Mouse (Mus musculus): ENCODE measurements at regions not wholly inside any gene's neighbourhood (a gene's known extent, or its start where the extent isn't known, plus 50 kb on each side); places are given as distances from the start of the nearest gene placed in this dataset.

DNA sequence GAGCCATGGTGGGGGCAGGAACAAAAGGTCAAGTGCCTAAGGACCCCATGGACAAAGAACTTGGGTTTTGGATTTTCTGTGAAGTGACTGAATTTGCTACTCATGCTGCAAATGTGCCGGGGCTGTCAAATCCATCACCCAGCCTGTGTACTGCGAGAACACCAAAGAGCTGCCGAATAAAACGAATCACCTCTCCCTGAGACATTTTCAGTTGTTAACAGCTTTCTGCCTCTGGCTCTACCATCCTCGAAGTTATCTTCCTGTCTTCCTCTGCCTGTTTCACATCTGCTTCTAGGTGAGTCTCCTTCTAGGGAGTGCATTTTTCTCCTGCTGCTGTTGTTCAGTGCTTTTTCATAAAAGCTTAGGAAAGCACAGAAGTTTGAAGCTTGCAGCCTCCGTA lies 283.3 kb upstream of the Gm21798 start:
- no peak overlapping the region for H3K4me3 ChIP-seq (ENCODE audit: low read depth, low read length)
- H3K9me3 ChIP-seq (ENCODE audit: control insufficient read depth): no peaks in the 10 kb centered on the region
- no peaks in the 10 kb centered on the region for H3K27me3 ChIP-seq (replicated peaks; ENCODE audit: control insufficient read depth, insufficient read depth, low read length)
- H3K27ac ChIP-seq (ENCODE audit: low read depth, low read length): no peak overlapping the region
- no peaks in the 10 kb centered on the region for H3K36me3 ChIP-seq (ENCODE audit: control insufficient read depth, insufficient read depth)
- WGBS: 62% methylated on average over 6 of the region's 6 CpGs
- no peaks in the 10 kb centered on the region; the same call in 1 of the 2 replicates for H3K4me1 ChIP-seq (replicated peaks; ENCODE audit: control insufficient read depth, insufficient read depth, low read length)
- no peak for TF ChIP-seq CTCF (IDR thresholded peaks at IDR 0.05; ENCODE audit: low read depth)
- ATAC-seq: no peak
- H3K9ac ChIP-seq (ENCODE audit: low read depth, low read length): no peak overlapping the region
- no peak overlapping the region for H3K4me2 ChIP-seq (replicated peaks; ENCODE audit: low read depth)

DNA sequence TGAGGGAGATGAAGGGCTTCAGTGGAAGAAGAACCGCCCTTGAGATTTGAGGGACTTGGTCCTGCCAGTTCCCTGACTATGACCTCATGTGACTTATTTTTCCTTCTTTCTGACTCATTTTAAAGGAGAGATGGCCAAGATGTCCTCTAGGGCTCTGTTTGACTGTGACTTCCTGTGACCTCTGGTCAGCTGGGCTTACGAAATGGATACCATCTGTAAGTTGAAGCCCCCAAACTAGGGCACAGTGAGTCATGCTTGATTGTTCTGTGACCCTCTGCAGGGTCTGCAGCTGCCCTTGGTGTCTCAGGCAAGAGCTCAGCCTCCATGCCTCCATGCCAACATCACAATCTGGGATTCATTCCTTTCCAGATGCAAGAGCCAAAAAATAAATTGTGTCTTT lies 282.3 kb upstream of the Gm21798 start:
- Histone ChIP-seq H3K4me1 (replicated peaks; ENCODE audit: control insufficient read depth, insufficient read depth, low read length) (no peaks in the 10 kb centered on the region; the same call in 1 of the 2 replicates), H3K36me3 (ENCODE audit: control insufficient read depth, insufficient read depth) (no peaks in the 10 kb centered on the region), H3K27me3 (replicated peaks; ENCODE audit: control insufficient read depth, insufficient read depth, low read length) (no peaks in the 10 kb centered on the region), H3K27ac (ENCODE audit: low read depth, low read length) (no peak overlapping the region), H3K9ac (ENCODE audit: low read depth, low read length) (no peak overlapping the region), H3K4me3 (ENCODE audit: low read depth, low read length) (no peak overlapping the region), H3K9me3 (ENCODE audit: control insufficient read depth) (no peaks in the 10 kb centered on the region), H3K4me2 (replicated peaks; ENCODE audit: low read depth) (no peak overlapping the region)
- TF ChIP-seq CTCF (IDR thresholded peaks at IDR 0.05; ENCODE audit: low read depth): no peak
- 62% methylated on average over 2 of the region's 2 CpGs for WGBS
- ATAC-seq: no peak

DNA sequence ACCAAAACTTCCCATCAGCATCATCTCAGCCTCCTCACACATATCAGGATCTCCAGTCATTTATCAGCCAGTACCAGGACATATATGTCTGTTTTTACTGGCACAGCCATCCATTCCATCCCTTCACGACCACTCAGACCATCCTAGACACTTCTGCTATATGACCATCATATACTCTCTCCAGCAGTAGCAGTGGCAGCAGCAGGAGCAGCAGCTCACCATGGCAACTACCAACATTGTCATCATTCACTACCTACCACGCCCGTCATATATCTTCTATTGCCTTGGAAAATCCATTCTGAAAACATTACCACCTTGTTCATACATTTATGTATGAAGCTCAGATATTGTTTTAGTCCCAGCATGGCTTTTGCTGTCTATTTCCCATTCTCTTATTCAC lies 276.1 kb upstream of the Gm21798 start:
- no peak overlapping the region for H3K4me2 ChIP-seq (replicated peaks; ENCODE audit: low read depth)
- ATAC-seq: no peak
- H3K4me3 ChIP-seq (ENCODE audit: low read depth, low read length): no peak overlapping the region
- no peak overlapping the region for H3K9ac ChIP-seq (ENCODE audit: low read depth, low read length)
- no peaks in the 10 kb centered on the region for H3K4me1 ChIP-seq (replicated peaks; ENCODE audit: control insufficient read depth, insufficient read depth, low read length)
- no peak for TF ChIP-seq CTCF (IDR thresholded peaks at IDR 0.05; ENCODE audit: low read depth)
- WGBS: 70% methylated on average over 3 of the region's 3 CpGs
- H3K9me3 ChIP-seq (ENCODE audit: control insufficient read depth): no peaks in the 10 kb centered on the region
- H3K27me3 ChIP-seq (replicated peaks; ENCODE audit: control insufficient read depth, insufficient read depth, low read length): no peaks in the 10 kb centered on the region
- H3K36me3 ChIP-seq (ENCODE audit: control insufficient read depth, insufficient read depth): no peaks in the 10 kb centered on the region
- H3K27ac ChIP-seq (ENCODE audit: low read depth, low read length): no peak overlapping the region

DNA sequence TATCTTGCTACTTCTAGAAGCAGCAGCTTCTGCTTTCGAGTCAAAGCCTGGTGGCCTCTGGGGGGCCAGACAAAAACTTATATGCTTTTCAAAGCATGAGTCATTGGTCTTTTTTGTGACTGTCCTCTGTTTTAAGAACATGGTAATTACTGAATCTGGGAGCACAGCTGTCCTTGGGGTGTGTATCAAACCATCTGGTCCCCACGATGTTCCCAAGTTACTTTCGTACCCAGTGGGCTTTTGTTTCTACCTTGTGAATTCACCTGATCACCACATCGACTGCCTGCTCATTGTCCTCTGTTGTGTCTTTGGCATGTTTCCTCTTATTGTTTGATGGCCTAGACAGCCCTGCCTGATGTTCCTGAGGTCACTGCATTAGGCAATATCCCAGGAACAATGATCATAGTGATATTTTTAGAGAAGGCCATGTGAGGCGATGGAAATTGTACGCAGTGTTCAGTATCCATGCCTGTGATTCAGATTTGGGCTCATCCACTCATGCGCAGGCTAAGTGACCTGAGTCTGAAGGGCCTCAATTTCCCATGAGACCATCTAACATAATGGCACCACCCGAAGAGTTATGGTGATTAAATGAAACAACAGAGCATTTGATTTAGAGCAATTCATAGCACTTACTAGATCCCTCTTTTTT lies 275.1 kb upstream of the Gm21798 start:
- Histone ChIP-seq H3K4me3 (ENCODE audit: low read depth, low read length) (no peak overlapping the region), H3K9ac (ENCODE audit: low read depth, low read length) (no peak overlapping the region), H3K36me3 (ENCODE audit: control insufficient read depth, insufficient read depth) (no peaks in the 10 kb centered on the region), H3K4me1 (replicated peaks; ENCODE audit: control insufficient read depth, insufficient read depth, low read length) (no peaks in the 10 kb centered on the region), H3K27me3 (replicated peaks; ENCODE audit: control insufficient read depth, insufficient read depth, low read length) (no peaks in the 10 kb centered on the region), H3K4me2 (replicated peaks; ENCODE audit: low read depth) (no peak overlapping the region), H3K27ac (ENCODE audit: low read depth, low read length) (no peak overlapping the region), H3K9me3 (ENCODE audit: control insufficient read depth) (no peaks in the 10 kb centered on the region)
- no peak for ATAC-seq
- WGBS: 81% methylated on average over 8 of the region's 8 CpGs
- no peak for TF ChIP-seq CTCF (IDR thresholded peaks at IDR 0.05; ENCODE audit: low read depth)

DNA sequence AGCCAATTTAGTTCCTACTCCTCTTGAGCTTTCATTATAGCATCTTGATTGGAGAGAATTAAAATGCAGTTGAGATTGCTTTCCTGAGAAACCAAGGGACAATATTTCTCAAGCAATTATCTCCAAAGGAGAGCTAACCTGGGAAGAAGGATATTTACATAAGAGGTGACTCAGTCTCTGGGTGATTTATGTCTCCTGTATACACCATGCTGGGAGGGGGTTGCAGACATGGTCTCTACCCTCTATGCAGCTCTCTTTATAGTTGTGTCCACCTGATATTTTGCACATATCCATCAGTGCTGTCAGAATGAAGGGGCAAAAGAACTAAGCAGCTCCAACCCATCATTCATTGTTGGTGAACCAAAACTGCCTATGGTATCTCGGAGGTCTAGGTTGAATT lies 274.6 kb upstream of the Gm21798 start:
- ATAC-seq: no peak
- no peak overlapping the region for H3K9ac ChIP-seq (ENCODE audit: low read depth, low read length)
- no peaks in the 10 kb centered on the region for H3K36me3 ChIP-seq (ENCODE audit: control insufficient read depth, insufficient read depth)
- no peak for TF ChIP-seq CTCF (IDR thresholded peaks at IDR 0.05; ENCODE audit: low read depth)
- H3K4me2 ChIP-seq (replicated peaks; ENCODE audit: low read depth): no peak overlapping the region
- no peaks in the 10 kb centered on the region for H3K27me3 ChIP-seq (replicated peaks; ENCODE audit: control insufficient read depth, insufficient read depth, low read length)
- H3K4me1 ChIP-seq (replicated peaks; ENCODE audit: control insufficient read depth, insufficient read depth, low read length): no peaks in the 10 kb centered on the region
- H3K4me3 ChIP-seq (ENCODE audit: low read depth, low read length): no peak overlapping the region
- no peaks in the 10 kb centered on the region for H3K9me3 ChIP-seq (ENCODE audit: control insufficient read depth)
- WGBS: 73% methylated on average over 1 of the region's 1 CpGs
- H3K27ac ChIP-seq (ENCODE audit: low read depth, low read length): no peak overlapping the region

DNA sequence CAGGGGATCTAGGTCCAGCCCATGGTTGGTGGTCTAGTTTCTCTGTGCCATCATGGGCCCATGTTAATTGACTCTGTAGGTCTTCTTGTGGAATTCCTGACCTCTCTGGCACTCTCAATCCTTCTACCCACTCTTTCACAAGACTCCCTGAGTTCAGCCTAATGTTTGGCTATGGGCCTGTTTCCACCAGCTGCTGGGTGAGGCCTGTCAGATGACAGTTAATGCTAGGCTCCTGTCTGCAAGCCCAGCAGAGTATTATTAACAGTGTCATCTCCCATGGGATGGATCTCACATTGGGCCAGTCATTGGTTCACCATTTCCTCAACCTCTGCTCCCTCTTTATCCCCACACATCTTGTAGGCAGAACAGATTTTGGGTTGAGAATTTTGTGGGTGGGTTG lies 271.5 kb upstream of the Gm21798 start:
- no peaks in the 10 kb centered on the region for H3K27me3 ChIP-seq (replicated peaks; ENCODE audit: control insufficient read depth, insufficient read depth, low read length)
- TF ChIP-seq CTCF (IDR thresholded peaks at IDR 0.05; ENCODE audit: low read depth): no peak
- H3K9me3 ChIP-seq (ENCODE audit: control insufficient read depth): no peaks in the 10 kb centered on the region
- H3K27ac ChIP-seq (ENCODE audit: low read depth, low read length): no peak overlapping the region
- no peak overlapping the region for H3K9ac ChIP-seq (ENCODE audit: low read depth, low read length)
- H3K36me3 ChIP-seq (ENCODE audit: control insufficient read depth, insufficient read depth): no peaks in the 10 kb centered on the region
- no peak overlapping the region for H3K4me2 ChIP-seq (replicated peaks; ENCODE audit: low read depth)
- H3K4me1 ChIP-seq (replicated peaks; ENCODE audit: control insufficient read depth, insufficient read depth, low read length): no peaks in the 10 kb centered on the region
- no peak for ATAC-seq
- no peak overlapping the region for H3K4me3 ChIP-seq (ENCODE audit: low read depth, low read length)

DNA sequence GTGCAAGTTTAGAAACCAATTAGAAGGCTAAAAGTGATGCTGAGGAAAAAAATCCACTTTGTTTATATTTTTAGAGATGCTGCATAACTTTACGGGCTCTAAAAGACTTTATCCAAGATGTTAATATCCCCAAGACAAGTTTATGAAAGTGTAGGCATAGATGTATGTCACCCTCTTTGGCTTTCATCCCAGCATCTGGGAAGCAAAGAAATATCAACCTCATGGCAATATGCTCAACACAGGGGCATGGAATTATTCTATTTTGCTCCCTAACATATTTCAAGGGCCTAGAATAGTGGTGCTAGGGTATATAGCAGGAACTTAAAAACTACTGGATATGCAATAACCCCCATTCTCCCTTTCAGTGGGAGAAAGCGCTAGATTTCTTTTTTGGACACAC lies 260.0 kb upstream of the Gm21798 start:
- no peak for ATAC-seq
- no peak overlapping the region for H3K4me2 ChIP-seq (replicated peaks; ENCODE audit: low read depth)
- H3K4me1 ChIP-seq (replicated peaks; ENCODE audit: control insufficient read depth, insufficient read depth, low read length): no peaks in the 10 kb centered on the region
- H3K9ac ChIP-seq (ENCODE audit: low read depth, low read length): no peak overlapping the region
- H3K27me3 ChIP-seq (replicated peaks; ENCODE audit: control insufficient read depth, insufficient read depth, low read length): no peaks in the 10 kb centered on the region
- no peak overlapping the region for H3K27ac ChIP-seq (ENCODE audit: low read depth, low read length)
- no peak for TF ChIP-seq CTCF (IDR thresholded peaks at IDR 0.05; ENCODE audit: low read depth)
- WGBS: 80% methylated on average over 2 of the region's 2 CpGs
- H3K4me3 ChIP-seq (ENCODE audit: low read depth, low read length): no peak overlapping the region
- H3K9me3 ChIP-seq (ENCODE audit: control insufficient read depth): no peaks in the 10 kb centered on the region
- H3K36me3 ChIP-seq (ENCODE audit: control insufficient read depth, insufficient read depth): no peaks in the 10 kb centered on the region

Data from intestine, postnatal 0 days (tissue).